Mouse (Mus musculus) WW6 (cell line): ENCODE results near the gene Rab14.

Experiments used
- DNase-seq: peaks from one replicate; pipeline ENCODE4 v3.0.0-alpha.2; 2013; ENCODE audit warnings: low read depth, low spot score

Rab14 gene

GRCm38 (mm10) chr2:35200898-35201668 lies at the start of gene Rab14:
Gene Rab14 (minus strand): TSS chr2:35201120.
- DNase-seq = peak; percentile 99

DNA sequence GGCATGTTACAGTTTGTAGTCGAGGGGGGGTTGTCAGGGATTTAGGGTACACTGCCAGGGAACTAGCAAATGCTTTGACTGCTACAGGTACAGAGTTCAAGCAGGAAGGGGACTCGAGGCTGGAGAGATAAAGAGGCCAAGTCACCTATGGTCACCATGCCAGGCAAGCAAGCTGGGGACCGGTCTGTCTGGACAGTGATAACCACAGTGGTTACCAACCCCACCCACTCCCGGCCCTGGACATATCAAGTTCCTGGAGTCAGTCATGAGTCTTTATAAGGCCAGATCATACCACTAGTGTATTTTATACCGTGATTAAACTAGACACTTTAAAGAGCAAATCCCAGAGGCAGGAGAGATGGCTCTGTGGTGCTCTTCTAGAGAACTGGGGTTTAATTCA lies 46.8 kb upstream of the Rab14 start:
- no peak for DNase-seq

GRCm38 (mm10) chr2:35244241-35244640 lies 43.3 kb upstream of the Rab14 start:
- no peak for DNase-seq

- no peak for DNase-seq
These were observed 34.1 kb upstream of the Rab14 start for GRCm38 (mm10) chr2:35235021-35235420.

DNA sequence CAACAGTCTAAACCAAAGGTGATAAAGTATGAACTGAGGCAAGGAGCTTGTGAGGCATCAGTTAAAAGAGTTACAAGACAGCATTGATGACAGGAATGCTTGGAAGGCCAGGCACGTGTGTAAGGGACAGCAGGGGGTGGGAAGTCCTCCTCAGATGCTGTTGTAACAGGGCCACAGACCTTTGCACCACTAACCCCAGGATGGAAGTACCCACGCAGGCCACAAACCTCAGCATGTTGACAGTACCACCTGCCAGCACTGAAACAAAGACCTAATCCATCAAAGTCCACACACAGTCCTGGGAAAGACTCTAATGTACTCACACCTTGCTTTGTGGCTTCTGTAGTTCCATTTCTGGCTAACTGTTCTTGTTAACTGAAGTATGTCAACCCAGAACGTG lies 33.0 kb upstream of the Rab14 start:
- no peak for DNase-seq

- no peak for DNase-seq
These were observed 31.9 kb upstream of the Rab14 start for GRCm38 (mm10) chr2:35232595-35233445.

DNA sequence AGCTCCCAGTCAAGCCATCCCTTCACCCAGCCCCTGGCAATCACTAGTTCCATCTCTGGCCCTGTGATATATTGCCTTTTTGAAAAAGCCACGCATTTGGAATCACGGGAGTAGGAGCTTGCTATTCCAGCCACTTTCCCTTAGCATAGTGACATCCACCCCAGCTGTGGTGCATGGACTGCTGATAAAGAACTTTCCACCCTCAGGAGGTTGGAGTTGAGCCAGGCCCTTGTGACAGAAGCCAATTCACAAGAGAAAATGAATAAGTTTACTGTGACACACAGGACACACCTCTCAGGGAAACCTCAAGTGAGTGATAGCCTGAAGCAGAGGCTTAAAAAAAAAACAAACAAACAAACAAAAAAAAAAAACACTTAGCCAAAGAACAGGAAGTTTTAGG lies 31.0 kb upstream of the Rab14 start:
- DNase-seq = no peak

DNA sequence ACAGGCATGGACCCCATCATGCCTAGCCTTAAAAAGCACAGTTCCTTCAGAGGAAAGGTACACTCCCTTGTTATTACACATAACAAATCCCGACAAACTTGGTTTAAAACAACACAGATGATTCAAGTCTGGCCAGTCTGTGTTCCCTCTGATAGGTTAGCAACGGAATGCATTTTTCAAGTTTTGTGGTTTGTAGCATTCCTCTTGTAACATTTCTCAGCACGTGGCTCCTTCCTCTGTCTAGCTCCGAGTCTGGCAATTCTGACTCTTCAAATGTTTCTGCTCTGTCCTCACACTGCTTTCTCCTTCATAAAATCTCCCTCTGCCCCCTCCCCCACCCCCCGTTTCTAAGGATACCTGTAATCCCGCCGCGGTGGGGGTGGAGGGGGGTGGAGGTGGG lies 29.3 kb upstream of the Rab14 start:
- no peak for DNase-seq

DNA sequence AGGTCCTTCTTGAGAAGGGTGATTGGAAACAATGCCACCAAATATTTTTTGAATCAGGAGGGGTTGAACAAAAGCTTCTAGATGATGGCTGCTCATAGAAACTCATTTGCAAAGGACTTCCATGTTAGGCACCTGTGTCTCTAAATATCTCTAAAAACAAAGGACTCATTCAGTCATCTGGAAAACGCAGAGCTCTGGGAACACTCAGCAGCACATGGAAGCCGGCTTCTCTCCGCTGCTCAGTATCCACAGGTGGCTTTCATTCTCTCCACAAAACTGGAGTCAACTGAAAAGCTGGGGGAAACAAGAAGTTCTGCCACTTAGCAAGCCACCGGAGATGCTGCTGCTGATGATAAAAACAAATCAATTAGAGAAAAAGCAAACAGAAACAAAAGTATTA lies 27.2 kb upstream of the Rab14 start:
- DNase-seq = no peak

DNA sequence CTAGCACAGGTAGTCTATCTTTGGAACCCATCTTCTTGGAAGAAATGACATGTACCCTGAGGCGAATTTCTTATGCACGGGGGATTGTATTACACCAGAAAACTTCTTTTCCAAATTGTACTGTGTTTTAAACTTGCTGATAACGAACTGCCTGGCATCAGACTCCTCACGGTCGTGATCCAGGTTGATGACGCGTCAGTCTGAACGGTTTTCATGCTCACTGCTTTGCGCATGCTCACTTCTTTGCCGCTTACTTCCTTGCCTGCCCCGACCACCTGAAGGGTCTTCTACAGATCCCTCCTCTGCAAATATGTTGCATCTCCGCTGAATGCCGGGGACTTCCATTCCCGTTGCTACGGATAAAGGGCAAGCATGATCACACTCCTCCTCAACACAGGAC lies 23.4 kb upstream of the Rab14 start:
- no peak for DNase-seq

DNA sequence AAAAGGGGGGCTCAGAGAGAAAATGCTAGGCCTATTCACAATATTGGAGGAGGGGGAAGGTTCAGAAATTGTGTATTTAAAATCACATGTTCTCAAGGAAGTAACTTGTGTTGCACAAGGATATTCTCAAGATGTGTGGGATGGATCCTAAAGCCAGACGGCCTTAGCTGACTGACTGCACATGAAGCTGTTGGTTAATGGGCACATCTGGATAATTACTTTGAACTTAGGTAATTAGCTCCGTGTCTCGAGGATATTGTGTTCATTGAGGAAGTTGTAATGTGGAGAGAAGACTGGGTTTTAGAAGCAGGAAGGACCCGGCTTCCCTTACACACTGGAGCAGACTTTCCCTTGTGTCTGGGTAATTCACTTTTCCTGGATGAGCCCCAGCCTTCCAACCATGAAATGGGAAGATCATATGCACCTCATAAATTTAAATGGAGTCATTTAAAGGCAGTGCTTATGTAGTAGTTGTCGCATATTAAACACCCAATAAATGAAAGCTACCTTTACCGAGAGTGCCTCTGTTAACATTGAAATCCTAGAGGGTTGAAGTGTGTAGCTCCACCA lies 22.0 kb upstream of the Rab14 start:
- no peak for DNase-seq

DNA sequence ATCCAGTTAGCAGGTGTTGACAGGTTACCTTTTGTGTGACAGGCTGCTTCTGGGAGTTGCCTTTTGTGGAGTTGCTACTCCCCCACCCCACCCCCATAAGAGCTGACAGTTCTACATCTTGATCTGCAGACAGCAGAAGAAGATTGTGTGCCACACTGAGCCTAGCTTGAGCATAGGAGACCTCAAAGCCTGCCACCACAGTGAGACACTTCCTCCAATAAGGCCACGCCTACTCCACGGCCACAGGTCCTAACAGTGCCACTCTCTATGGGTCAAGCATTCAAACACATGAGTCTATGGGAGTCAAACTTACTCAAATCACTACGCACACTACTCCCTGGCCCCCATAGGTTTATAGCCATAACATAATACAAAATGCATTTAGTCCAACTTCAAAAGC lies 17.8 kb upstream of the Rab14 start:
- DNase-seq = no peak

GRCm38 (mm10) chr2:35216701-35217100 lies 15.8 kb upstream of the Rab14 start:
- no peak for DNase-seq

GRCm38 (mm10) chr2:35215363-35215762 lies 14.4 kb upstream of the Rab14 start:
- DNase-seq = no peak

DNA sequence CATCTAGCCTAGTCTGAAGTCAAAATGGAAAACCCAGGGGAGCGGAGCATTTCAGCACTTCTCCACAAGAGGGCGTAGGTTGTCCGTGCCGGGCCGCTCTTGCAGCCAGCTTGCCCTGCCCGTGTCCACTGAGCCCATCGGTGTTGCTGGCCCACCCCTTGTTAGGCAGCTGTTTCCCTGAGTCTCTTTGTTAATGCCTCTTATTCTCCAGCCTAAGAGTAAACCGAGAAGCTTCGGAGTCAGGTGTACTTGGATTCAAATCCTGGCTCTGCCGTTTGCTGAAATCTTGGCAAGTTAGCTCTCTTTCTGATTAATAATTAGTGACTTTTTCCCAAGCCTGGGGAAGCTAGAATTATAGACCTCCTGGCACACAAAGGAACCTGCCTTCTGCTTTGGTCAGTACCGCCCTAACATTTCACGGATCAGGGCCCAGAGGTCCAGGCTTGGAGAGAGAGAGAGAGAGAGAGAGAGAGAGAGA lies 14.0 kb upstream of the Rab14 start:
- DNase-seq = no peak

DNA sequence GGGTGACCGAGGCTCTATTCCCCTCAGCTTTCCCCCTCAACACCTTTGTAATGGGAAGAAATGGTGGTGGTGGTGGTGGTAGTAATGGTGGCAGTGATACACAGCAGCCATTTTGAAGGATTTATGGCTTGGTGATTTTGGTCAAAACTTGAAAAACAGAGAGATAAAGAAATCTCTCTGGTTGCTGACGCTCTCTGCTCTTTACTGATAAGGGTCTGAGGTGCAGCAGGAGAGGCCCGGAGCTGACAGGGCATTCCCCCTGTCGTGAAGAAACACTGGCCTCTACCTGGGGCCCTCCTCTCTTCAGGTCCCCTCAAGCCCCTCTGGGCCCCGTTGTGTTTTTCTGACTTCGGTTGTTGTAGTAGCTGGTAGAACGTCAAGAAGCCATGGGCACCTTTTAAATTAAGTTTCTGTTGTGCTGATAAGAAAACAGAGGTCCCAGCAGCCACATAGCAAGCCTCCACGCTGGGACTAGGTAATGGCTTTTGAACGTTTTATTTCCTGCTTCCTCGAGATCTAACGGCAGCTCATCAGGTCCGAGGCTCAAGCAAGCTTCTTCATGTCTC lies 12.5 kb upstream of the Rab14 start:
- DNase-seq = no peak

DNA sequence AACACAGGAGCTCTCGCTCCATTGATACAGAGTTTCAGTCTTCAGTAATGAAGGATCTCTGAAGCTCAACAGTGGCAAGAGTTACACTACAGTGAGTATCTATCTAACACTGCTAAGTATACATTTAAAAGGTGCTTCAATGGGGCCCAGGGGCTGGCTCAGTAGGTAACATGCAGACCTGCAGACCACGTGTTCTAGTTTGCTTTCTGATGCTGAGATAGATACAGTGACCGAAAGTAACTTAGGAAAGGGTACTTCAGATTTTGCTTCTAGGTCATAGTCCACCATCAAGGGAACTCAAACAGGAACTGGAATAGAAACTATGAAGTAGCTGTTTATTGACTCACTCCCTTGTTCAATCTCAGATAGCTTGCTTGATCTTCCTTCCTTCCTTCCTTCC lies 10.8 kb upstream of the Rab14 start:
- no peak for DNase-seq

- no peak for DNase-seq
These were observed 8.2 kb upstream of the Rab14 start for GRCm38 (mm10) chr2:35208931-35209665.

GRCm38 (mm10) chr2:35208054-35208453 lies 7.1 kb upstream of the Rab14 start:
- no peak for DNase-seq

DNA sequence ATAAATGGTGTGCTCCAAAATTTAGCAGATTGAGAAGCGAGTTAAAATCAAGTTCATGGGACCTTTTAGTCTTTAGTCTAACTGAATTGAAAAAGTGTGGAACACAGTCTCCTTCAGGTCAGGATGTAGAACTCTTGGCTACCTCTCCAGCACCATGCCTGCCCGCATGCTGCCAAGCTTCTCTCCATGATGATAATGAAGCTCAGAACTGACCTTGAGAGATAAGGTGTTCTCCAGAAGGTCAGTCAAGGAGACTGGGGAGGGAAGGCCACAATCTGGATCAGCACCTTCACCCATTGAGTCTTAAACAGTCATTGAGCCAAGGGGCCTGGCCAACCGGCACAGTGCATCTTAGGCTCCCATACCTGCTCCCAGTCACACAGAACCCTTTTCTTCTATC lies 5.8 kb upstream of the Rab14 start:
- no peak for DNase-seq

DNA sequence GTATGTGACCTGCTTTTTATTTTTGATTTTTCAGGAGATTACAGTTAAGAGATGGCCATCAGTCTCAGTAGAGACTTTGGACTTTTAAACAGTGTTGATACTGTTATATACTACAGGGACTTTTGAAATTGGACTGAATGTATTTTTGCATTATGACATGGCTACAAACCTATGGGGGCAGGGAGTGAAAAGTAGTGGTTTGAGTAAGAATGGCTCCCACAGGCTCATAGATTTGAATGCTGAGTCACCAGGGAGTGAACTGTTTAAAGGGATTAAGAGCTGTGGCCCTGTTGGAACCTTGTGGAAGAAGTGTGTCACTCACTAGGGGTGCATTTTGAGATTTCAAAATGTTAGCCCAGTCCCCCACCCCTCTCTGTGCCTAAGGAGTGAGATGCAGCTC lies 2.8 kb upstream of the Rab14 start:
- DNase-seq = no peak
